Mouse (Mus musculus): ENCODE results near the gene Ctdspl. TPM values are rescaled to one million over a fixed set of nuclear protein-coding genes. Genes with fewer than 3 reads are reported as not detected.

Ctdspl gene
- polyA plus RNA-seq, 1 experiment = 6.7 TPM

DNA sequence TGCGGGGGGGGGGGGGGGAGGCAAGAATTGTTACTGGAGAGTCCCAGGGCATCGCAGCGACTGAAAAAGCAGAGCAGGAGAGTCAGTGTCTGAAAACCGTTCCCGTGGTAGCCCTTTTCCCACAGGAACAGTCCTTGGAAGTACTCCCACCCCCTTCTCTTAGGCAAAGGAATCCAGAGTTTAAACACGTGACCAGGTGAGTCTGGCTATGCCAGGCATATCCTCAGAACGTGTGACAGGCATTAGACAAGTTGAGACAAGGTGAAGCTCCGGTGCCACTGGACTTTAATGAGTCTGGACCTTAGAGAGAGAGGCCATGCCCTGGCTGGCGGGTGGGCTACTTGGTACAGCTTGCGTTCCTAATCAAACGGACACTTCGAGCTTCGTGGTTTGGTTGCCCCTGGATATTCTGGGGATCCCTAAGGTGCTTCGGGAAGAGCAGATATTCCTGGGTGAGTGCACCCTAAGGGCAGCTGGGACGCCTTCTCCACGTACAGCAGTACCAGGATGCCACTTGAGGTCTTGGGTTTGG is 1.6 kb upstream of the Ctdspl start:
- Histone ChIP-seq H3K27ac (ENCODE audit: control insufficient read depth, insufficient read depth, low read depth, low read length, poor library complexity) (no peak overlapping the region), H3K4me3 (replicated peaks; ENCODE audit: control insufficient read depth, low read depth, low read length) (peak overlapping the region; percentile 52), H3K4me1 (ENCODE audit: control insufficient read depth, insufficient read depth, low read length) (peaks cover 5% of the 10 kb centered on the region; the same call in 1 of the 2 replicates)
- WGBS = 32% methylated on average over 16 of the region's 16 CpGs
- TF ChIP-seq POLR2A (IDR thresholded peaks at IDR 0.05; ENCODE audit: borderline replicate concordance, control insufficient read depth, low read depth, low read length) (no peak), CTCF (IDR thresholded peaks at IDR 0.05; ENCODE audit: control insufficient read depth, insufficient read depth, low read length) (no peak)

DNA sequence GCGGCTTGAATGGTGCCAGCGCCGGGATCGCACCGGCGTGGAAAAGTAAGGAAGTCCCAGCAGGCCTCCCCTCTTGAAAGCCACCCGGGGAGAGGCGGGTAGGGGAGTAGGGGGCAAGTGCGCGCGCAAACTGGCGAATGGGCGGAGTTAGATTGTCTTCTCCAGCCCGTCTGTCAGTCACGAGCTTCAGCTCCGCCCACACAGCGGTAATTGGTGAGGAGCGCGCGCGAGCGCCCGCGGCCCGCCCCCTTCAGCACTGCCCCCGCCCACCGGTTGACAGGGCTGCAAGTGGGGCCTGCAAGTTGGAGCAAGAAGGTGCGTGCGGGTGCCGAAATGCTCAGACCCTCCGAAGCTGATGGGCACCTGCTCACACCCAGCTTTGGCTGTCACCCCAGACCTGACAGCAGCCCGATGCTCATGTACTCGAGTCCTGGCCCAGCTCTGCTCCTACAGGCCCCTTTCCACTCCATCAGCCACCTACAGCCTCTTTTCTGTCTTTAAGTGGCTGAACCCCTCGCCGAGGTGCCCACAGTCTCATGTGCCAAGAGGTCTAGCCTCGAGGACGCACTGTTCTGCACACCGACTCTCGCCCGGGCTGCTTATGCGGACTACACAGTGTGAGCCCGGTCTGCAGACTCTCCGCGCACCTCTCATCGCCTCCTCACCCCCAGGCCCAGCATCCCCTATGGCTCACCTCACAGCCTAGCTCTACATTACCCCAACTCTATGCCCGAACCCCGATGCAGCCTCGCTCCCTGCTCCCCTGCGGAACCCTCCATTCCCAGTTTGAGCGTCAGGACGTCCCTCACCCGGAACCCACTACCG is 755 bp upstream of the Ctdspl start:
- H3K4me3 ChIP-seq (replicated peaks; ENCODE audit: control insufficient read depth, low read depth, low read length) = peak overlapping the region; percentile 86
- H3K27ac ChIP-seq (ENCODE audit: control insufficient read depth, insufficient read depth, low read depth, low read length, poor library complexity) = peak overlapping the region; percentile 59
- under 1% methylated on average over 53 of the region's 53 CpGs for WGBS
- peaks cover 5% of the 10 kb centered on the region; the same call in 1 of the 2 replicates for H3K4me1 ChIP-seq (ENCODE audit: control insufficient read depth, insufficient read depth, low read length)
- no peak for TF ChIP-seq CTCF (IDR thresholded peaks at IDR 0.05; ENCODE audit: control insufficient read depth, insufficient read depth, low read length)
- no peak for TF ChIP-seq POLR2A (IDR thresholded peaks at IDR 0.05; ENCODE audit: borderline replicate concordance, control insufficient read depth, low read depth, low read length)

DNA sequence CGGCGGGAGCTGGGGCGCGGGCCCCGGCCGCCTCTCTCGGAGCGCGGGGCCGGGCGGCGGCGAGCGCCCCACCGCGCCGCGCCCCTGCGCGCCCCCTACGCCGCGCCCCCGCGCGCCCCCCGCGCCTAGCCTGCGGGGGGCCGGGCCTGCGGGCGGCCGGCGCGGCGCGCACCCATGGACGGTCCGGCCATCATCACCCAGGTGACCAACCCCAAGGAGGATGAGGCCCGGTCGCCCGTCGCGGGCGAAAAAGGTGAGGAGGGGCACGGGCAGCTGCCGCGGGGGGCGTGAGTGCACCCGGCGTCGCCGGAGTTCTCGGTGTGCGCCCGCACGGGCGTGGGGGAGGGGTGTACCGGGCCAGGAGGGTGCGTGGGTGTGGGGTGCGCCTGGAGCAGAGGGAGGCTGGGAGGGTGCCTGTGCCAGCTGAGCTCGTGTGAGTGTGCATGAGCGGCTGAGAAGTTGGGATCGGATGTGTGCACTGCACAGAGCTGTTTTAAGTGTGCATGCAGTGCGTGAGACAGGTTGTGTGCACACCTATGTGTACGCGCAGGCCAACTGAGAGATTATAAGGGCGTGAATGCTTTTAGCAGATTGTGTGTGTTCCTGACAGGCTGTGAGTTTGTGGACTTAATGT is 552 bp downstream of the Ctdspl start:
- H3K27ac ChIP-seq (ENCODE audit: control insufficient read depth, insufficient read depth, low read depth, low read length, poor library complexity) = no peak overlapping the region
- H3K4me1 ChIP-seq (ENCODE audit: control insufficient read depth, insufficient read depth, low read length) = peaks cover 5% of the 10 kb centered on the region; the same call in 1 of the 2 replicates
- TF ChIP-seq CTCF (IDR thresholded peaks at IDR 0.05; ENCODE audit: control insufficient read depth, insufficient read depth, low read length) (no peak), POLR2A (IDR thresholded peaks at IDR 0.05; ENCODE audit: borderline replicate concordance, control insufficient read depth, low read depth, low read length) (no peak)
- 7% methylated on average over 68 of the region's 68 CpGs for WGBS
- peak overlapping the region; percentile 81 for H3K4me3 ChIP-seq (replicated peaks; ENCODE audit: control insufficient read depth, low read depth, low read length)

DNA sequence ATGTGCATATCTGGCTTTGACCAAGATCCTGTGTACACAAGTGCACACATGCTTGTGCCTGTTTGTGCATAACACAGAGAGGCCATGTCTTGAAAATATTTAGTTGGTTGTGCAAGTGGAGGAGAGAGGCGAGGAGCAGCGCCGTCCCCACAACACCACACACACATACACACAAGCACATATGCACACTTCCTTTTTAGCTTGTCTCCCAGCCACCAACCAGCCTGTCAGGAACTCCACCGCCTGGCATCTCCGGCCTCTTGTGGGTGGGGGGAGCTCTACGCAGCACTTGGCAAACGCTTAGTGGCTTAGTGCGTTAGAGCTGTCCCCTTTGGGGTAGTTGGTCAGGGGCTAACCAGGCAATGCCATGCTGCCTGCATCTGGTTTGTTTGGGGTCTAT is 1.2 kb downstream of the Ctdspl start:
- Histone ChIP-seq H3K4me3 (replicated peaks; ENCODE audit: control insufficient read depth, low read depth, low read length) (peak overlapping the region; percentile 81), H3K27ac (ENCODE audit: control insufficient read depth, insufficient read depth, low read depth, low read length, poor library complexity) (no peak overlapping the region), H3K4me1 (ENCODE audit: control insufficient read depth, insufficient read depth, low read length) (peaks cover 1% of the 10 kb centered on the region; the same call in 1 of the 2 replicates)
- 4% methylated on average over 8 of the region's 8 CpGs for WGBS
- no peak for TF ChIP-seq POLR2A (IDR thresholded peaks at IDR 0.05; ENCODE audit: borderline replicate concordance, control insufficient read depth, low read depth, low read length)
- no peak for TF ChIP-seq CTCF (IDR thresholded peaks at IDR 0.05; ENCODE audit: control insufficient read depth, insufficient read depth, low read length)

DNA sequence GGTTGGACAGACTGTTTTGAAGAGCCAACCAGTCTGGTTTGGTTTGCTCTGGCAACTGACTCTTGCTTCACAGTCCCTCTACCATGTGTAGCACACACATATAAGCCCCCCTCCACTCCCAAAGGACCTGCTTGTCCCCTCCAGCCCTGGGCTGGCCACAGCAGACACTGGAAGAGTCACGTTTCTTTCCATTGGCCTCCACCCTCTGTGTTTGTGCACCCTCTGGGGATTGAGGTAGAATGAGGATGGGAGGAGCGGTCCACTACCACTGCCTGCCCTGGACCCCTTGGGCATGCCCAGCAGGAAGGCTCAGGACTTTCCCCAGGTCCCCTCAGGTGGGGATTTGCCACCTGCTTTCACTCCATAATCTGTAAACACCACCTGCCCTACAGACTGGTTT is 1.8 kb downstream of the Ctdspl start:
- 49% methylated on average over 2 of the region's 2 CpGs for WGBS
- TF ChIP-seq CTCF (IDR thresholded peaks at IDR 0.05; ENCODE audit: control insufficient read depth, insufficient read depth, low read length) = no peak
- H3K4me3 ChIP-seq (replicated peaks; ENCODE audit: control insufficient read depth, low read depth, low read length) = no peak overlapping the region
- H3K4me1 ChIP-seq (ENCODE audit: control insufficient read depth, insufficient read depth, low read length) = peaks cover 1% of the 10 kb centered on the region; the same call in 1 of the 2 replicates
- H3K27ac ChIP-seq (ENCODE audit: control insufficient read depth, insufficient read depth, low read depth, low read length, poor library complexity) = no peak overlapping the region

DNA sequence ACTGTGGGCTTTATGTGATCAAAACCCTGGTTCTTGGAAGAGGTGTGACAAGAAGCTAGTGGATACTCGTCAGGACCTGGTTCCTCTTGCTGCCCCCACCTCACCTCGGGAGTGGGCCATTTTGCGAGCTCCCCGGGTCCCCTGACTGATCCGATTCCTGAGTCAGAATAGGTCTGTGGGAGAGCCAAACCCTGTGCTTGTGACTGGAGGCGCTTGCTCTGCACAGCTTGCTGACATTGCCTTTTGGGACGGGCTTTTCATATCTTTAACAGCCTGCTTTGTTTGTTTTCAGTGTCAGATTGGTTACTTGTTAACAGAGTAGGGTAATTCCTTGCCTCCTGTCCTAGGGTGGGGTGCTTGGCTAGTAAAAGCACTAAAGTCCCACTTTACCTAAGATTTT is 2.4 kb downstream of the Ctdspl start:
- whole genome bisulfite sequencing = 77% methylated on average over 7 of the region's 7 CpGs
- TF ChIP-seq POLR2A (IDR thresholded peaks at IDR 0.05; ENCODE audit: borderline replicate concordance, control insufficient read depth, low read depth, low read length) = no peak
- TF ChIP-seq CTCF (IDR thresholded peaks at IDR 0.05; ENCODE audit: control insufficient read depth, insufficient read depth, low read length) = no peak
- H3K27ac ChIP-seq (ENCODE audit: control insufficient read depth, insufficient read depth, low read depth, low read length, poor library complexity) = no peak overlapping the region

DNA sequence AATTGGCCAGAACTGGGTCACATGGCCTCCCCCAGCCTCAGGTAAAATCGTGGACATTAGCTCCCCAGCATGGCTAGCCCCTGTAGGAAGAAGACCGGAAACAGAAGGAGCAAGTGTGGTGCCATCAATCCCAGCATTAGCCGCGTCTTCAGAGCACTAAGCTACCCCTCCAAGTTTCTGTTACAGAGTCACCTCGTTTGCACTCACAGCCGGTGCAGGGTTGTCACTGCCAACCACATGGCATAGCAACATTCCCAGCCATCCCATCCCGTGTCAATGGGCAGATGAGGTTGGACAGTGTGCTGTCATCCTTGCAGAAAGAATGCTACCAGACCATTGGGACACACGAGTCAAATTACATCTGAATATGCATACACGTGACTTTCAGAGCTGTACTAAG is 4.4 kb downstream of the Ctdspl start:
- TF ChIP-seq CTCF (IDR thresholded peaks at IDR 0.05; ENCODE audit: control insufficient read depth, insufficient read depth, low read length) = no peak
- TF ChIP-seq POLR2A (IDR thresholded peaks at IDR 0.05; ENCODE audit: borderline replicate concordance, control insufficient read depth, low read depth, low read length) = no peak
- no peak overlapping the region for H3K4me3 ChIP-seq (replicated peaks; ENCODE audit: control insufficient read depth, low read depth, low read length)
- H3K4me1 ChIP-seq (ENCODE audit: control insufficient read depth, insufficient read depth, low read length) = no peaks in the 10 kb centered on the region; the same call in 1 of the 2 replicates
- WGBS = 75% methylated on average over 9 of the region's 9 CpGs
- H3K27ac ChIP-seq (ENCODE audit: control insufficient read depth, insufficient read depth, low read depth, low read length, poor library complexity) = no peak overlapping the region

More for the DNA sequence above, 2.4 kb downstream of the Ctdspl start:
- Histone ChIP-seq H3K4me1 (ENCODE audit: control insufficient read depth, insufficient read depth, low read length) (peaks cover 1% of the 10 kb centered on the region; the same call in 1 of the 2 replicates), H3K4me3 (replicated peaks; ENCODE audit: control insufficient read depth, low read depth, low read length) (no peak overlapping the region)

DNA sequence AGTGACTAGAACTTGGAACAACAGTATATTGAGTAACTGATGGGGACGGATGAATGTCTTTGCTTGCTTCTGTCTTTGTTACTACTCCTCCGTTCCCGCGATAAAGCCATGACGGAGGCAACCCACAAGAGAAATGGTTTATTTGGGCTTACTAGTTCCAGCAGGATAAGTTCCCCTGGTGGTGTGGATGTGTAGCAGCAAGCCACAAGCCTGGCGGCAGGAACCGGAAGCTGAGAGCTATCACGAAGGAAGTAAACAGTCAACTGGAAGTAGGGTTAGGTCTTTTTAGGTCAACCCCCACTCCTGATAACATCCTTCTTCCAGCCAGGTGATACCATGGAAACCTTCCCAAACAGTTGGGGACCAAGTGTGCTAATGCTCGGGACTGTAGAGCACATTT is 7.5 kb downstream of the Ctdspl start:
- no peaks in the 10 kb centered on the region for H3K4me1 ChIP-seq (ENCODE audit: control insufficient read depth, insufficient read depth, low read length)
- H3K4me3 ChIP-seq (replicated peaks; ENCODE audit: control insufficient read depth, low read depth, low read length) = no peak overlapping the region
- no peak overlapping the region for H3K27ac ChIP-seq (ENCODE audit: control insufficient read depth, insufficient read depth, low read depth, low read length, poor library complexity)
- 77% methylated on average over 9 of the region's 9 CpGs for WGBS
- TF ChIP-seq POLR2A (IDR thresholded peaks at IDR 0.05; ENCODE audit: borderline replicate concordance, control insufficient read depth, low read depth, low read length) = no peak
- no peak for TF ChIP-seq CTCF (IDR thresholded peaks at IDR 0.05; ENCODE audit: control insufficient read depth, insufficient read depth, low read length)
